Mouse (Mus musculus) gastrocnemius, adult 8-10 months (tissue): ENCODE measurements around the gene Rps21. TPM values are rescaled to one million over a fixed set of nuclear protein-coding genes. Genes with fewer than 3 reads are reported as not detected.
"Not testable (repeated sequence)": the region's sequence is repeated elsewhere in the genome, so short reads cannot be mapped to it uniquely, and the experiment has no call there.

Experiments used
- DNase-seq, 2 experiments: peaks; one replicate each; pipeline ENCODE4 v3.0.0; 2022; ENCODE audit warnings: low spot score in 2 of 2
- total RNA-seq, 4 experiments: library from RNA; stranded (reverse); gene quantifications; 2 replicates each; pipeline ENCODE4 v1.2.4; 2022

The Rps21 gene
- total RNA-seq, 4 experiments from 2014 or later: 348 to 580 (median 436) TPM

DNA sequence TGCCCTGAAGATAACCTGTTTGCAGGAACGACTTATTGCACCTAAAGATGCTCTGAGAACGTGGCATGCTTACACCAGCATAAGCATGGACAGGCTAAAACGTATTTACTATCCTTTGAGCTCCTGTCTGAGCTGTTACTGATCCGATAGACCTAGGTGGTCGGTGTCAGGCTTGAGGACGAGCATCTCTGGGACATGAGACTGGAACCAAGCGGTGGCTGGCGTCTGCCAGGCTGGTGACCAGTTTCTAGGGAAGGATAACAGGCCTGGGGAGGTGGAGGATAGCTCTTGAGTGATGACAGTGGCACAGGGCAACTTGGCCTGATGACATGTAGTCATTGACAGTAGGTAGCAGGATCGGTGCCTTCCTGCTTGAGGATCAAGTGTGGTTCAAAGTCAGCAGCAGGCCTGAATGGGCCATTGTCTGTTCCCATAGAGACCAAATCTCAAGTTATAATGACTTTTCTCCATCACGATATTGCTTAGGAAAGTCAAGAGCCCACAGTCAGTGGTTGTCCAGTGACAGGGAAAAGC lies 1.8 kb downstream of the Rps21 start:
- not testable (repeated sequence) for DNase-seq

DNA sequence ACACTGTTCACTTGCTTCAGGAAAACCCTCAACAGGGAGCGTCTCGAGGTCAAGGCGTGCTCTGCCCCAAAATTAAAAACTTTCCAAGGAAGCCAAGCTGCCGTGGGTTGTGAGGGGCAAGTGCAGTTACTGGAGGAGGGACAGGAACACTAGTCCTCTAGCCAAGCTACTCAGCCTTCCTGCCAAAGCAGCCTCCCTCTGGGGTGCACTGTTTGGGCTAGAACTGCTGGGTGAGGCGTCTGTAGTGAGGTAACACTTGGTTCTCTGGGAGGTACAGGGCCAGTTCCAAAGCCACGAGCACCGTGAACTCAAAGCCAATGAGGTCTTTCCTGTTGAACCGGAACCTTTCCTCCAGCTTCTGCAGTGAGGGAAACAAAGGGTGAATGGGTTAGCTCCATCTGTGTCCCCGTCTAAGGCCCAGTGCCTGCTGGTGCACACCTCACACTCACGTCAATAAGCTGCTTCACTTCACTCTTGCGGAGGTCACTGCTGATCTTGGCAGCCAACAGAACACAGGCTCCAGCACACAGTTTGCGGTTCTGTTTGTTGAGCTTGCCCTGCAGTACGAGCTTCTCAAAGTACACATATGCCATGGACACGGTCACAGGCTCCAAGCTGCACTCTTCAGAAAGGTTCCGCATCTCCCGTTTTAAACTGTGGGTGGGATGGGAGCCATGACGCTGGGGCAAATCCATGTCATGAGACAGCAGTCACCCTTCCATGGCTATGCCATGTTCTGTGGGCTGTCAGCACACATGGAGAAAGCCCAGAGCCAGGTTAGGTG lies 2.8 kb downstream of the Rps21 start:
- not testable (repeated sequence) for DNase-seq

DNA sequence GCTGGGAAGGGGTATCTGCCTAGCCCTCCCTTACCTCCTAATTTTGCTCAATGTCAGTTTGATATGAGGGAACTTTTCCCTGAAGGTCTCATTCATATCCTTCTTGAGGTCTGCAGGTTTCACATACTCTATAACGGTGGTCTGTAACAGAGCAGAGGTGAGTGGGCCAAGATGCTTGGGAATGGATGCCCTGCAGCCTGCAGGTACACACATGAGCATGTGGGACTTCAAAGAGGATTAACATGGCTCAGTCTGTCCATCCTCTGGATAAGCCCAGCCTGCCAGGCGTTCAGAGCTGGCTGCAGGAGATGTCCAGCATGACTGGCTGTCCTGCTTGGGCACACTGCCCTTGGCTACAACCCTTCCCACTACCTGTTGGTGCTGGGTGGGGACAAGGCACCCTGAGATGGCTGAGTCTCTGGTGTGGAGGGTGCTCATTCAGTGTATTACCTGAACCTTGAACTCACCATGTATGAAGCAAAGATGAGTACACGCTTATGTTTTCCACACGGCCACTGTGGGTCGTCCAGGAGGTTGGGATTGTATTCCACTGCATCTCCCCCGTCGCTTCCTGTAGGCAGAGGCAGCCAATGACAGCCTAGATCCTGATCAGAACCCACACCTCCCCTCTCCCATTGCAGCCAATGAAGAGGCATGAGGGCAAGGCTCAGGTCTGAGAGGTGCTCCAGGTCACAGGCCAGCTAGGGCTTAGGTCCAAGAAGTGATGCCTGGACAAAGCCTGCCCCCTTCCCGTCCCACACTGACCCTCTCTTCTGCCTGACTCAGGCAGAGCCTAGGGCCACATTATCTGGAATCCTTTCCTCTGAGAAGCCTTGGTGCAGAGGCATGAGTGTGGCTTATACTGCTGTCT lies 3.7 kb downstream of the Rps21 start:
- DNase-seq: no peak

DNA sequence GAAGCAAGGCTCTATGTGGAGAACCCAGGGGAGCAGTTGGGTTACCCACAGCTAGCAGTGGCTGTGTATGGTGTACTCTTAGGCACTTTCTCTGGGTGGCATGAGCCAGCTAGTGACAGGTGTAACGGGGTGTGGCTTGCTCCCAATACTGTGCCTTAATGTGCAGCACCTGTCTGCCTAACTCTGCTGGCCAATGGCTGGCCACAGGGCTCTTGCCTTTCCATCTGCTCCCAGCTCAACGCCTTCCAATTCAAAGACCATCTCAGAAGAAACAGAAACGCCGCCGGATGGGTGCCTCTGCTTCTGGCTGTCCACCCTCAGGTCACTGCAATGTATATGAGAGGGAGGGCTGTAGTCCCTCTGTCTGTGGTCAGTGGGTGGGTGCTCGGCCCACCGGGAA lies 4.7 kb downstream of the Rps21 start:
- DNase-seq: no peak

DNA sequence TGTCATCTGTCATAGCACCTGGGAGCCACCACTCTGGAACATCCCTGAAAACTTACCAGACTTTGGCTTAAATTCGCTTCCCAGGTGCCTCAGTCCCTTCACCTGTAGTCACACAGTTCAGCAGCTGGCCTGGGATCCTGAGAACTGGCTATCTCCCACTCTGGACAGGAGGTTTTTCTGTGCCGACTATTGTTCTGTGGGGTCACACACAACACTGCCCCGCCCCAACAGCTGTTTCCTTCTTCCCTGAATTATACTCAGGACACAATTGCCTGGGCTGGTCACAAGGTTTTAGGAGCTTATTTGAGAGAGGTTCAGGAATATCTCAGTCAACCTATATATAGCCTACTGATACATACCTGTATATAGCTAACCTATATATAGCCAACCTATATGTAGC lies 5.3 kb downstream of the Rps21 start:
- no peak for DNase-seq

DNA sequence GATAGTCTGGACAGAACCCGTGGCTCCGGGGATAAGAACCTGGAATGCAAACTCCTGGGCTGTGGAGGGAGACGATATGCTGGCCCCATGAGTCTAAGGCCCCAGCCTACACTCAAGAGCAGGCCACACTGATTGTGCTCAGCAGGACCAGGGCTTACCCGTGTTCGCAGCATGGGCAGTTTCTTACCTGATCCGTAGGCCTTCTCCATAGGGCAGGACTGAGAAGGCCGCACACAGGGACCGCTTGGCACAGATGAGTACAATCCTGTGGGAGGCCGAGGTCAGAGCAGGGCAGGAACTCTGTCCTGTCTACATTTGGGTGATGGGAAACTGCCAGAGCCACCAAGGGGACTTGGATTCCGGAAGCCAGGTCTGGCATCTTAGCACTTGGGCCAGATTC lies 5.7 kb downstream of the Rps21 start:
- no peak for DNase-seq

DNA sequence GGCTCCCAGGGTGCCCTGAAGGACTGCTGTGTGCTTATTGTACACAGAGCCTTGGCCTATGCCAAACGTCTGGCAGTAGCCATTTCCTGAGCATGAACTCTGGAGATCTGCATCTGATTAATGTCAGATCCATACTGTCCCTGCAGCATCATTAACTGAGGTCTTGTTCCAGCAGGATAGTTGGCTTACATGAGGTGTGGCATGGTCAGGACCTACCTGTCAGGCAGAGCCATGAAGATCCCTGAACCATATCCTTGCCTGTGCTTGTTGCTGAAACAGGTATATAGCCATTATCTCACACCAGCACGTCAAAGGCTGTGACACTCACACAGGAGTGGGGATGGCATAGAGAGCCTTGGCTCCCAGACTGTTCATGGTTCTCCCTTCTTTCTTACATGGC lies 10.8 kb downstream of the Rps21 start:
- DNase-seq: no peak

DNA sequence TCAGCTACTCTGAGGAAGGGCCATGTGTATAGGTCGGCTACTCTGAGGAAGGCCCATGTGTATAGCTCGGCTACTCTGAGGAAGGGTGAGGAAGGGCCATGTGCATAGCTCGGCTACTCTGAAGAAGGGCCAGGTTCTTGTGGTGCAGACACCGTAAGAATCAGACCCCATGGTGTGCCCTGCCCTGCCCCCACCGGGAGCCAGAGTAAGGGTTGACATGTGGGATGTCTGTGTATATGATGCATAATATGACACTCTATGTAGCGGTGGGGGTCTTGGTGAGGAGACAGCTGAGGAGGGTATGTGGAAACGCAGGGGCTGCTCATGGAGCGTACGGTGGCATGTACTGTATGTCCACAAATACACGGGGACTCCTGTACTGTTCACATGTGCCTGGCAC lies 12.2 kb downstream of the Rps21 start:
- no peak for DNase-seq

DNA sequence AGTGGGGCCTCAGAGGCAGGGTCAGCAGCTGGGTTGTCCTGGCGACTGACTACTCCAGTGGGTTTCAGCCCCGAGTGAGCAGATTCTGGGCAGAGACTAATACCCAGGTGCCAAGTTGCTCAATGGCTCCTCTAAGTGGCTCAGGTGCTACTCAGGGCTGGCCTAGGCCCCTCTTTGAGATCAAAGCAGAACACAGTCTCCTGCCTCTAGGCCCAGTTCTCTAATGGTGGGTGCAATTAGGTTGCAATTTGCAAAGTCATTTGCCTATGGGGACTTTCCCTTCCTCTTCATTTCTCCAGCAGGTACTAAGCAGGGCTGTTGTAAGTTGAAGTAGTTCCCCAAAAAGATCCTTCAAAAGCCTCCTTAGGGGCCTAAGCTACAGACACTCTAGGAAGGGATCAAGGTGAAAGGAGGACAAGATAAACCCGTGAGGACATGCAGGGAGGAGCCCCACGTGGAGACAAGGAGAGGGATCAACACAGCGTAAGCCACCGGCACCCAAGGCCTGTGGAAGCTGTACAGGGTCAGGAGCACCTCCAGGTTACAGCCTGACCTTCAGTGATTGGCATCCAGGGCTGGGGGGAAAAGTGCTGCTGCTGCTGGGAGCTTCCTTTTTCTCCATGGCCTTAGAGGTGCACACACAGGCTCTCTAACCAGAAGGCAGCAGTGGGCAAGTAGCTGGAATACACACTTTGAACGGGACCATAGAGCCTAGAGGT lies 13.5 kb downstream of the Rps21 start:
- DNase-seq: no peak

DNA sequence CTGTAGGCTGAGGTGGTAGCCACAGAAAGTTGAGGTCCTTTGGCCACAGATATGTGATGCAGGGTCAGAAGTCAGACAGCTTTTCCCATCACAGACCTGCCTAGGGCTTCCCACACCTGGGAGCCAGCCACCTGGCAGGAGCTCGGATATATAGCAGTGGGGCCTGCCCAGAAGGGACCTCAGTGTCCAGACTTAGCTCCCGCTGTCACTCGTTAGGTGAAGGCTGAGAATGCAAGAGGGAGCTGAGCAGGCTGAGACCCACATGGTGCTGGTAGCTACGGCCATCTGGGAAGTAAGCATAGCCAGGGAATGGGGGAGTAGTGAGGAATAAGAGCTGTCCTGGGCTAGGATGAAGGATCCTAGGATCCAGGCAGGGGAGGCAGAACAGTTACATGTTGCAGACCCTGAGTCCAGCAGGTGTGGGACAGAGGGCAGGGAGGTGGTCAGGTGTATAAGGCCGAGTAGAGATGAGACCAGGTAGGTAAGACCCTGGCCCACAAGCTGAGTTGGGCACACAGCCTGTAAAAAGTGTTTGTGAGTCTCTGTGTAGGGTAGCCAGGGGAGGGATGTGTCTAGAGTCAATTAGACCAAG lies 14.7 kb downstream of the Rps21 start:
- DNase-seq: no peak

DNA sequence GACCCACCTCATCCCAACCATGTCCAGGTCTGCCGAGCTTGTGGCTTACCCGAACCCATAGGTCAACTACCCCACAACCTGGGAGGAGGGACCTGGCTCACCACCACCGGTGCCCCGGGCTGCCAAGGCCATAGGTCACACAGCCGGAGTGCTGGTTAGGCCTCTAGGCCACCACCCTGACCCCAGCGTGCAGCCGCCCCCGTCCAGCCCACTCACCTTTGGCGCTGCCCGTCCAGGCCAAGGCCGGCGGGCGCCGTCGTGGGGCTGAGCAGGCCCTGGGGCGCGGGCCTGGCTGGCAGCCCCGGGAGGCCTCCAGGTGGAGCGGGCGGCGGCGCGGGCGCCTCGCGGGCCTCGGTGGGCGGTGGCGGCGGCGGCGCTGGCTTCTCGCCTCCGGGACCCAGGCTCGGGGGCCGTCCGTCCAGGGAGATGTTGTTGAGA lies 15.7 kb downstream of the Rps21 start:
- DNase-seq: peak; percentile 38 to 57

DNA sequence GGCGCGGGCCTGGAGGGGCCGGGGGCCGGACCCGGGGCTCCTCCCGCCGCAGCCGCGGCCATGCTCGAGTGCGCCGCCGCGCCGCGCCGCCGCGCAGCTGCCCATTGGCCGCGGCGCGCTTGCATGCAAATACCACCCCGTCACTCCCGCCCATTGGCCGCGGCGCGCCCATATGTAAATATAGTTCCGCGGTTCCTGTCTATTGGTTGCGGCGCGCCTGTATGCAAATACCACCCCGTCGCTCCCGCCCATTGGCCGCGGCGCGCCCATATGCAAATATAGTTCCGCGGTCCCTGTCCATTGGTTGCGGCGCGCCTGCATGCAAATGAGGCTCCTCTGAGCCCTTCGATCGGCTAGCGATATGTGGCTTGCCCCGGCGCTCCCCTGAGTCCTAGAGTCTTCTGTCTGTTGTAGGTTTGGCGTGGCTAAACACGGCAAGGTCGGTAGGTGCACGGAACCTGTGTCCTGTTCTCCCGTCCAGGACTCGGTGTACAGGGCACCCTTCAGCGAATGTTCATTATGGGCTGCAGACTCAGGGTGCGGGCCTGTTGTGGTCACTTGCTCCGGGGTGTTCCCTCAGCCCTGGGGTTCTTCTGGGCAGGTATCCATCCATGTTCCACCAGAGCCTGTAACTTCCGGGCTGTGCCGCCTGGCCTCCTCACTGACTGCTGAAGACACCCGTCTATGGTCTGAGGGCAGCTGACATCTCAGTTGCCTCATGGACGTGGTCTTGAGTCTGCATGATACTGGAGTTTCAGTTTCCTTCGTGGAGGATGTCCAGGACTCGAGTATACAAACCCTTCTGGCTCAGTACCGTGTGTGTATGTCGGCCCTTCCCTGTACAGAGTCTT lies 16.4 kb downstream of the Rps21 start, which contains the start of gene Cables2:
Cables2 (minus strand) TSS at position 103 of the 851 bp plus-strand sequence.
- DNase-seq: peak; percentile 86 to 94

DNA sequence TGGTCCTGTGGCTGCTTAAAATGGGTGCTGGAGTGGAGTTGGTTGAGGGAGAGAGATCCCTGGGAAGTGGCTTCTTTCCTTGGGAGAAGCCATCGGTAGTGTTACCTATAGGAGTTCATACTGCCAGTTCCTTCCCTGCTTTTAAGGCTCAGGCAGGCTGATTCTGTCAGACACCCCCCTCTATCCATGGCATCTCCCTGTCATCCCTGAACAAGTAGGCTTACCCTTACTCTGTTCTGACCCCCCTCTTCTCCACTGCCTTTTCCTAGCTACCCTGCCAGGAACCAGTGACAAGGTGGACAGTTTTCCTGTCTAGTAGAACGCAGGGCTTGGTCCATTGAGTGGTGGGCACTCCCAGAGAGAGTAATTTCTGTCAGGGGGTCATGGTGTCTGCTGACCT lies 17.3 kb downstream of the Rps21 start:
- no peak for DNase-seq

DNA sequence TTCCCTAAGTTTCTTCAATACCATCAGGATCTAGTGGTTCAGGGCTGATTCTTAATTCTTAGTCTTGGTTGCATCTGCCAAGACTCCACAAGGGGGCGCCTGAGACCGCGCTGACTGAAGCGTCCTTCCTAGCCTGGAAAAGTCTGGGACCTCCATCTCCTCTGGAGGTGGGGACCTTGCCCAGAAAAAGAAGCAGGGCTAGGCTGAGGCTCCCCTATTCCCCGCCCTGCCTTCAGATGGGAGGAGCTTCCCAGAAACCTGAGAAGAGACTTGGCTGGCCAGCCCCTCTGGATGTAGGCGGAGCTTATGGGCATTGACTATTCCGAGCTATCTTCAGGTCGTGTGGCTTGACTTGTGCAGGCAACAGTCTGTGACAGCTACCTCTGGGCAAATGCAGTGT lies 18.7 kb downstream of the Rps21 start:
- peak; percentile 72 to 86 for DNase-seq

DNA sequence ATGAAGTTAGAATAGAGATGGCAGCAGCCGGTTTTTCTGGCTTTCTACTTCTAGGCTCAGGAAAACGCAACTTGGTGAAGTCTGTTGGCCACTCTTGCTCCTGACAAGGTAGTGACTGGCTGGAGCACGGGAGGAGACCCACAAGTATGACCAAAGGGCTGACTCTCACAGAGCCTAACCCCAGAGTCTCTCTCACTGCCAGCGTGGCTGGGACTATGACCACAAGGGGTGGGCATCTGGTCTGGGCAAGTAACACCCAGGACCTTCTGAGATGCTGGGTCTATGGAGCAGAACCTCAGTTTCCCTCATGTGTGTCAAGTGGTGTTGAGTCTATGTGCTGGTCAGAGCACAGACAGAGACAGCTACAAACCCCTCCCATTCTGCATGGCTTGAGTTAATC lies 19.2 kb downstream of the Rps21 start:
- DNase-seq: no peak

DNA sequence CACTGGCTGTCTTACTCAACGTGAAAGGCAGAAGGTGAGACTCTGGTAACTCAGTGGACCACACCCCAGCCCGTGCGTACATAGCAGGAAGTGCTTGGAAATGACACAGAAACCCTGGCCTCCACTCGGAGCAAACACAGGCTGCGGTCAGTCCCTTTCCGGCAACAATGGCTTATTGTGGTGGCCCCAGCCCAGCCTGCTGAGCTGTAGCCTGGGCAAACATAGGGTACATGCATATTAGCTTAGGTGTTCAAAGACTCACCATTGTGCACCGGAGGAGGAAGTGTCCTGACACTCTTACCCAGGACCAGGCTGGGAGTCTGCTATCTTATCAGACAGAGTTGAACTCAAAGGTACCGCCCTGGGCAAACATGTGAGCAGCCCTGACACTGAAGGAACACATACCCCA lies 19.7 kb downstream of the Rps21 start:
- no peak for DNase-seq

DNA sequence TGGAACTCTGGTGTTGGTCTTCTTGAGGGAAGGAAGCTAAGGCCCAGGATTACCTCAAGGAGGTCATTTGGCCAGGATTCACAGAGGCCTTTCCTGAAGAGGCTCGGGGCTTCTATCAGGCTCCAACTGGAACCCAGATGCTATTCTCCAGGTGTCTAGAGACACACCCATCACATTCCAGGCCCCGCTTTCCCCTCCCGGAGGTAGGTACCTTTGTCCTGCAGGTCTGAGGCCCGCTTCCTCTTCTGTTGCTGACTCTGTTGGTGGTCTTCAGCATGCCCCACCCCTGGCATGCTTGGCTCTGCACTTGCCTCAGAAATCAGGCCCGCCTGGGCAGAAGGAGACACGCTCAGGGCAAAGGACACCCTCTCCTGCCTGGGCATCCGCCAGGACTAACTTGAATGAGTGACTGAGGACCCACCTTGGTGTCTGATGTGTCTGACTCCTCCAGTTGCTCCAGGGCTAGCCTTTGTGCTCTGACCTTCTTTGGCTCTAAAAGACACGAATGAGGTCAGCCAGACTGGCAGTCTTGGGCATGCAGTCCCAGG lies 20.7 kb downstream of the Rps21 start:
- no peak for DNase-seq

DNA sequence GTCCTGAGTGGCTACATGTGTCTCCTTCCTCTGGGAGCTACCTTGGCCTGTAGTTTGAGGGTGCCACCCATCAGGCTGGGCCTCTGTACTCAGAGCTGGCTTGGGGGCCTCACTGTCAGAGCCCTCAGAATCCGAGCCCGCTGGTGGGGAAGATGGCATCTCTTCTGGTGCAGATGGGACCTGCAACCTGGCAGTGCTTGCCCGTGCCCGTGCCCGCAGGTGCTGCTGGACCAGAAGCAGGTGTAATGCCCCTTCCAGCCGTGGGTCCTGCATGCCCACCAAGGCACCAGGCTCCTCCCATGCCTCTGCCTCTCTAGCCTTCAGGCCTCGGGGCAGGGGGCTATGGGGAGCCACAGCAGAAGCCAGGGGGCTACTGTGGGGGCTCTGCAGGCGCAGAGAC lies 22.1 kb downstream of the Rps21 start:
- DNase-seq: no peak

DNA sequence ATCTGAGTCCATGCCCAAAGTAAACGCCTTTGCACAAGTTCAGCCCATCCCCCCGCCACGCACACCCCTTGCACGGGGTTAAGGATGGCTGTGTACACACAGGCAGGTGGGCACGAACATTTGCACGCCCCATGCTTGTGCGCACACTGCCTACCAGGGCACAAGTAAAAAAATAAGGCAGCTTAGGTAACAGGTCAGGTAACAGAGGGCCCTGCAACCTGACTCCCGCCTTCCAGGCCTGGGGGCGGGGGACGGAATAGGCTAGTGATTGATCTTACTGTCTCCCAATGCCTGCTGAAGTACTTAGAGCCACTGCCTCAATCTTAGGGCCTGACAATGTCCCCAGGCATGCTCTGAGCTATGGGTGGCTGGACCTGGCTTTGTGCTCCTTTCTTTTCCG lies 31.8 kb downstream of the Rps21 start:
- DNase-seq: no peak
